Mouse (Mus musculus): ENCODE data around the gene Npas1. TPM values are rescaled to one million over a fixed set of nuclear protein-coding genes. Genes with fewer than 3 reads are reported as not detected.
A peak's percentile ranks its signal among the peaks of the same experiment; 100 is the strongest.

The Npas1 gene
- 10 to 100 TPM; 10.0 to 11.9 TPM for total RNA-seq (2021)
- long read RNA-seq, experiment 1, transcript Npas1-201 (12 exons, 2,091 nt), result major isoform, 10 of 23 reads
- long read RNA-seq, experiment 1, transcript Npas1-202 (11 exons, 1,959 nt), result minor isoform, 5 of 23 reads
- long read RNA-seq, experiment 1, partial matches to known transcripts, result 5 of 23 reads
- long read RNA-seq, experiment 1, other reads (novel, unspliced or antisense), result 3 of 23 reads
- long read RNA-seq, experiment 2, transcript Npas1-201 (12 exons, 2,091 nt), result major isoform, 14 of 24 reads
- long read RNA-seq, experiment 2, transcript Npas1-202 (11 exons, 1,959 nt), result minor isoform, 6 of 24 reads
- long read RNA-seq, experiment 2, partial matches to known transcripts, result 0 of 24 reads
- long read RNA-seq, experiment 2, other reads (novel, unspliced or antisense), result 4 of 24 reads

DNA sequence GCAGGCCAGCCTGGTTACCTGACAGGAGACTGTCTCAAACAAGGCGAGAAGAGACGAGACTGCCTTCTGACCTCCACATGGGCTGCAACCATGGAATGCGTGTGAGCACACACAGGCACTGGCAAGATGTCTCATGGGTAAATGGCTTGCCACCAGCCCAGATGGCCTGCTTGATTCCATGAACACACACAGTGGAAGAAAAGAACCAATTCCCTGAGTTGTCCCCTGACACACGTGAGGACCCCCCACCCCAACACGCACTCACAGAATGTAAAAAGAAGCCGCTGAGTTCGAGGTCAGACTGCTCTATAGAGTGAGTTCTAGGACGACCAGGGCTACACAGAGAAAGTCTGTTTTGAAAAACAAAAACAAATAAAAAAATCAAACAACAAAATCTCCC, at the start of gene Npas1:
TSS of gene Npas1 (minus strand) at position 101 of the 400 bp plus-strand sequence.
- DNase-seq (ENCODE audit: low spot score in 2 of 2), result no peak

DNA sequence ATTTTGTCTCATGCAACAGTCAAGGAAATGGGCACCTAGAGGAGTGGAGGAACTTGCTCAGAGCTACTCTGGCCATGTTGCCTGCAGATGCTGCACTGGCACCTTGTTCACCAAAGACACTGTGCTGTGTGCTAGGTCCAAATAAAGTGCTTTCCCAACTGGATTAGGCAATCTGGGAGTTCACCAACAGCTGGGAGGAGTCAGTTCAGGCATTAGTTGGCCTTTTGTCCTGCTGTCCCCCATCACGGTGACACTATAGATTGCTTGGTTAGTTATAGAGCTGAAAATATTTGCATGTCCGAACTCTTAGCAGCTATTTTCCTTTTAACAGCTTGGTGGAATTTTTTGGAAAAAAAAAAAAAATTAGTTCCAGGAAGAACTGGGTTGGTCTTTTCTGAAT, 48.5 kb upstream of the Npas1 start:
- no peak for DNase-seq (ENCODE audit: low spot score in 2 of 2)

DNA sequence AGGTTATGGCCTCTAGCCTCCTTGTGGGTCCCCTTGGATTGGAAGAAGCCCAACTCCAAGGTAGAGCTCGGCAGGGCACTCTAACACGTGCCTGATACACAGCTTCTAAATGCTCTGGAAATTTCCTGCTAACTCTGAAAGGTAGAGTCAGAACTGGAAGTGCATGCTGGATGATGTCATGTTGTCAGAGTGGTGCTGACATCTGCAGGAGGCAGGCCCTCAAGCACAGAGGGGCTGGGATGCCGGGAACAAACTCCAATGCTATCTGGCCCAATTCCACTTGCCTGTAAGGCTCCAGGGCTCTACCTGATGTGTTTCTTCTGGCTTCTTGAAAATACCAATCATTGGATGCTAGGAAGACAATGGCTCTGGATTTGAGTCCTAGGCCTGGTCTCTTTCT, 47.9 kb upstream of the Npas1 start:
- no peak for DNase-seq (ENCODE audit: low spot score in 2 of 2)

DNA sequence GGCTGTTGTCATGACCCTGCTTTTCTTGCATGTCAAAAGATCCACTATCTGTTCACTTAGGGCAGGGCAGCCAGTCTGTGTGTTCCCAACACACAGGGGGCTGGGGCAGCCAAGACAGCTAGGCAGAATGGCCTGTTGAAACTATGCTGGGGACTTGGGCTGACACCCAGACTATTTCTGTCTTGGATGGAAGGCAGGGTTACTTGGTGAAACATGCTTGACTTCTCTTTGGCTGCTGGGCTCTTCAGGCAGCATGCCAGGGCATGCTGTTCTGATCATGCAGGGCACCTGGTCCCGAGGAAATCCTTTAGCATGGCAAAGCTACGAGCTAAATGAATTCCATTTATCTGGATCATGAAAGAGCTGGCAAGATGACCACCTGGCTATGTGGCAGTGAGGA, 46.8 kb upstream of the Npas1 start:
- no peak for DNase-seq (ENCODE audit: low spot score in 2 of 2)

DNA sequence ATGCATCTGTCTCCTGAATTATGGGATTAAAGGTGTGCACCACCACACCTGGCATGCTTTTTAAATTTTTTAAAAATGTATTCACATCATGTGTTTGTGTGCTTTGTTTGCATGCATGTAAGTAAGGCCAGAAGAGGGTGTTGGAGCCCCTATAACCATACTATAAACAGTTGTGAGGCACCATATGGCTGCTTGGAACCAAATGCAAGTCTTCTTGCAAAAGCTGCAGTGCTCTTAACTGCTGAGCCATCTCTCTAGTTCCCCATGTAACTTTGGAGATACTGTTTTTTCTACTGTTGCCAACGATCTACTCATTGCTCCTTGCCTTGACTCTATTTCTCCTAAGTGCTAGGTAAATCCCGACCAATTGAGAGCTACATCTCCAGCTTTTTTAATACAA, 41.8 kb upstream of the Npas1 start:
- no peak for DNase-seq (ENCODE audit: low spot score in 2 of 2)

DNA sequence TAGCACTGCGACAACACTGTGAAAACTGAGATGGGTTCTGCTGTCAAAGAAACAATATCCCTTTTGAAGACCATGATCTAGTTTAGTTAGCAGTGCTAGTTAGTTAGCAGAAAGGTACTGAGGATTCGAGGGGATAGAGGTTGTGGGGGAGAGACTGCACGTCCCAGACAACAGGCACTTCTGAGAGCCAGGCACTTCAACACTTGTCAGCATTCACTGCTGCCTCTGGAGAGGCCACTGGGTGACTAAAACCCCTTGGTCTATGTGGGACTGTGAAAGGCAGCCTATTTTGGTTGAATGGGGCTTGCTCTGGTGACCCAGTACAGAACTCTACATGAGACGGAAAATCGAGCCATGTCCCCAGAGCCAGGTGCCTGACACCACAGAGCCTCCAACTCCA, 39.7 kb upstream of the Npas1 start:
- no peak for DNase-seq (ENCODE audit: low spot score in 2 of 2)

DNA sequence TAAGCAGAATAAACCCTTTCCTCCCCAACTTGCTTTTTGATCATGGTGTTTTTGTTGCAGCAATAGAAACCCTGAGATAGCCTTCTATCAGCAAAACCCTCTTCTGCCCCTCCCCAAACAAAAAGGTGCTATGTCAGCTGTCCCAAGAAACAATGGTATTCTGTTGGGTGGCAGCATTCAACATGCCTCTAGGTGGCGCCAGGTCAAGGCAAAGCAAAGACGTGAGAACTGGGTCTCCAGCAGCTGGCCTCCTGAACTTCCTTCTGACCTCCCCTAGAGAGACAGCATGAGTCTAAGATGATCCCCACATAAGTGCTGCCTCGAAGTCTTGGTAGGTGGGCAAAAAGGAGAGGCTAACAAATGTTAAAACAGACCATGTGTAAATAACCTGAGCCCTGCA, 29.8 kb upstream of the Npas1 start:
- peak in 1 of 2 experiments; percentile 51 for DNase-seq (ENCODE audit: low spot score in 2 of 2)

DNA sequence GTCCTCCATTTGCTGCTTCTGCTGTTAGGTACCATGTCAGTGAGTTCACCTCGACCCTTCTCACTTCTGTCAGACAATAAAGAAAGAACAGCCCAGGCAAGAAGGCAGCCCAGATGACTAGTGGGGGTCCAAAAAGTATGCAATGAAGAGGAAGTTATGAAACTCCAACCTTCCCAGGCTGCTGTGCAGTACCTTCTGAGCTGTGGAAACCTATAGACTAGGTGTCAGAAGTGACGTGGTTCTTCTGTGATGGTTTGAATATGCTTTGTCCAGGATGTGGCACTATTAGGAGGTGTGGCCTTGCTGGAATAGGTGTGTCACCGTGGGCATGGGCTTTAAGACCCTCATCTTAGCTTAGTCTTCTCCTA, 27.7 kb upstream of the Npas1 start:
- no peak for DNase-seq (ENCODE audit: low spot score in 2 of 2)

DNA sequence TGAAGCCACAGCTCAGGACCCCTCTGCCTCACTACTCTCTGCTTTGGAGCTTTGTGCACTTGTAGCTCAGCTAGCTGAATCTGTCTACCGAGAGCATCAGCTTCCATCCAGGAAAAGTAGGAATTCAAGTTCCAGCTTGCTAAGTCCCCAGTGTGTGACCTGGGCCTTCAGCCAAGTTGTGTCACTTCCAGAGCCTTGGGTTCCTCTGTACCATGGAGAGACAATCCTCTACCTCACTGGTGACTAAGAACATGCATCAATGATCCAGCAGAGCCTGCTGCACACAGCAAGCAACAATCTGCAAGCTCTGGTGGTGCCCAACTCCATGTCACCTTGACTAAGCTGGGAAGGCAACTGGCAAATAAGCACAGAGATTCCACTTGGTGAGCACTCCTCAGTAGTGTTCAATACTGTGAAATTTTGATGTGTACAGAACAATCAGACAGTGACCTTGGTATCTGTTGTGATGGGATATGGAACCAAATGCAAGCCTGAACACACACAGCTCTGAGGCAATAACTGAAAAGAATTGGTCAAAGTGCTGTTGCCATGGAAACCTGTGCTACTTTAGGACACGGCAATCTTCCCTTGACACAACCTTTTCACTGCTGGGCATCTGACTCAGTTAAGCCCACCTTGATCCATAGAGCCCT, 27.2 kb upstream of the Npas1 start:
- DNase-seq (ENCODE audit: low spot score in 2 of 2), result no peak

DNA sequence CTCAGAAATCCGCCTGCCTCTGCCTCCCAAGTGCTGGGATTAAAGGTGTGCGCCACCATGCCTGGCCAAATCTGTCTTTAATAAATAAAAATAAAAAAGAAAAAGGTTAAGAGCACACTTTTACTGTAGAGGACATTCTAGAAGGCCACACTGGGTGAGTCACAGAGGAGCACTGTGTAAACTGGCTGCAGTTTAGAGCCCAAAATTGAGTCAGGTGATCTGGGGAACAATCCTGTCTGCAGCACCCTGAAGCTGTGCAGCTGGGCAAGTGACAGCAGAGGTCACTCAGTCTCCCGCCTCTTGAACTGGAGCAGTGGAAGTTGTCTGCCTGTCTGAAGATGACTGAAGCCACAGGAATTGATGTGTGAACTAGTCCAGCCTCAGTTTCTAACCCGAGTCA, 24.0 kb upstream of the Npas1 start:
- DNase-seq (ENCODE audit: low spot score in 2 of 2), result no peak

DNA sequence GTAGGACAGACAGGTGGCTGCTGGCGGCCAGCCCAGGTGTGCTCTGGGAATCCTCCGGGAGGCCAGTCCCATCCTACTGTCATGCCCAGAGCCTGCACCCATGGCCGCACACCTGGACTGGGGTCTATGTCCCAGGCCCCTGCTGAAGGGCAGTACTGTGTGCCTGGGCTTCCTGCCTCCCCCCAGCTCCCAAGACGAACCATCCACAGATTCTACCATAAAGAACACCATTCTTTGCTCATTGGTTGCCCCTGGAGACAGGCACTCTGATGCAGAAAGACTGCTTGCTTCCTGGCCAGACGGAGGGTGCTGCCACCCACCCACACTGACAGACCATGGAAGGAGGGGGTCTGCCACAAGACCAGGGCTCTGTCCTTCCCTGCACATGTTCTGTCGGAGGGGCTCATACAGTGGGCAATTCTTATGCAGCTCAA, 22.2 kb upstream of the Npas1 start:
- no peak for DNase-seq (ENCODE audit: low spot score in 2 of 2)

DNA sequence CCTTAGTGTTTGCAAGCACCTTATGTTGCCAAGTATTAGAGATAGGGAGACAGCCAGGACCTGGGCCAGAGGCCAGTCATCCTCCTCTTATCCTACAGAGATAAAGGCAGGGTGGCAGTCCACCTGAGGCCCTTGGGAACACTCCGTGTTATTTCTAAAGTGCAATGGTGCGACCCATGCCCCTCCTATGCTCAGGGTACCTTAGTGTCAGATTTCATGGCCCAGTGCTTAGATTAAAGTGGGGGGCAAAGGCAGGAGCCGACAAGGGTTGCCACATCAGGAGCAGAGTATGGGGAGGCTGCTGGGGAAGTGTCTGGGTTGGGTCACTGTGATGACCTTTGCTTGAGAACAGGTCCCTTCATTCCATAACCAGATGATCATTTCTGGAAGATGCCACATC, 18.7 kb upstream of the Npas1 start:
- no peak for DNase-seq (ENCODE audit: low spot score in 2 of 2)

DNA sequence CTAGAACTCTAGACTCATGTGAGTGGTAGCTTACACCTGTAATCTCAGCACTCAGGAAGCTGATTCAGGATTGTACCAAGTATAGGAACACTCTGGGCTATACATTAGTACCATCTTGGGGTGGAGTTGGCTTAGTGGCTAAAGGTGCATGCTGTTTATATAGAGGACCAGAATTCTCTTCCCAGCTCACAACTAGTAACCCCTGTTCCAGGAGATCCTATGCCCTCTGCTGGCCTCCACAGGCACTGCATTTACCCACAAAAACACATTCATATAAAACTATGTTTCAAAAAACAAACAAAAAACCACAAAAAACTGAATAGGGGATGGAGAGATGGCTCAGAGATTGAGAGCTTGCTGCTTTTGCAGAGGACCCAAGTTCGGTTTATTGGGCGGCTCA, 15.8 kb upstream of the Npas1 start:
- DNase-seq (ENCODE audit: low spot score in 2 of 2), result peak in 1 of 2 experiments; percentile 61

DNA sequence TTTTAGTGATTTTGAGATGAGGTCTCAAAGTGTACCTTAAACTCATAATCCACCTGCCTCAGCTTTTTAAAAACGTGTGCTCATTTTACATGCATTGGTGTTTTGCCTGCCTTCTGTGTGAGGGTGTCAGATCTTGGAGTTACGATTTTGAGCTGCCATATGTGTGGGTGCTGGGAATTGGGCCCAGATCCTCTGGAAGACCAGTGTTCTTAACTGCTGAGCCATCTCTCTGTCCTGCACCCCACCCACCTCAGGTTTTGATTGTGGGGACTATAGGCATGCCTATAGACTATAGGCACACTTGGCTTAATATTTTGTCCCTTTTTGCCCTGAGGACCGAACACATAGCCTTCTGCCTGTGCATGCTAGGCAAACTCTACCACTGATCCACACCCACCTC, 14.7 kb upstream of the Npas1 start:
- peak; percentile 45 to 72 for DNase-seq (ENCODE audit: low spot score in 2 of 2)

DNA sequence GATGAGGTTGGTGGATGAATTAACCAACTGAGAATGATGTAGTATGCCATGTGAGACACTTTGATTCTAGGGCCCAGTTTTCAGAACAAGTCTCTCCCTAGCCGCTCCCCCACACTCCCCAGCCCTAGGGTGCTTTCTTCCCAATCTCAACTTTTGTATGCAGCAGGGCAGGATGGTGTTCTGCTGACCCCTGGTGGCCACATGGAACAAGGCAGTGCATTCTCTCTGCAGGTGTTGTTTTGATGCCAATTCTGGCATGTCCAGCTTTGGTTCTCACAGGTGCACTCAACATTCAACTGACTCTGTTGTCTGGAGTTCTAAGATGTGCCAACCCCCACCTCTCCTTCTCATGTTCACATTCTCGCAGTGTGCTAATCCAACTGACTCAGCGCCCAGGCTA, 14.2 kb upstream of the Npas1 start:
- DNase-seq (ENCODE audit: low spot score in 2 of 2), result peak; percentile 65 to 69

DNA sequence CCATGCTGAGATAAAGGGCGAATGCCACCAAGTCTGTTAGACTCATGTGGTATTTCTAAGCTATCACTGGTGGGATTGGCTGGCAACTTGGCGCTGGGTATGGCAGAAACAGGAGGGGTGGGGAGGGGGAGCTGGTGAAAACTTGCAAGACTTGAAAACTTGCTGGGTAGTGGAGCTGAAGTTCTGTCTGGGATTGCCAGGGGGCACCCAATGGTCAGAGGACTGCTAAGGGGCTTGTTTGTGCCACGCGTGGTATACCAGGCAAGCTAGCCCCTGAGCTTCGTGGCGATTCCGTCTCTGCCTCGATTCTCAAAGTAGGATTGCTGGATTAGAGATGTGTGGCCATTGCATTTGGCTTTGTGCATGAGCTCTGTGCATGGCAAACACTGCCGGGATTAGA, 12.4 kb upstream of the Npas1 start:
- peak in 1 of 2 experiments; percentile 33 for DNase-seq (ENCODE audit: low spot score in 2 of 2)

DNA sequence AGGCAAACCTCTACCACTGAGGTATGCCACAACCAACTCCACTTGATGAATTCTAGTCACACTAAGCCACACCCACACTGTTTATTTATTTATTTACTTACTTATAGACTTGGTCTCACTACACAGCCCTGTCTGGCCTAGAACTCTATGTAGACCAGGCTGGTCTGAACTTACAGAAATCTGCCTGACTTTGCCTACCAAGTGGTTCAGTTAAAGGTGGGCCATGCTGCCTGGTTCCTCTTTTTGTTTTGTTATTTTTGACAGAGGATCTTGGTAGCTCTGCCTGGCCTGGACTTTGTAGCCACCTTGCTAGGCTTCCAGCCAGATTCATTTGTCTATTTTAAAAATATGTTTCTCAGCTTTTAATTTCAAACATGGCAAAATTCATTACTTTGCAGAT, 11.3 kb upstream of the Npas1 start:
- DNase-seq (ENCODE audit: low spot score in 2 of 2), result no peak

DNA sequence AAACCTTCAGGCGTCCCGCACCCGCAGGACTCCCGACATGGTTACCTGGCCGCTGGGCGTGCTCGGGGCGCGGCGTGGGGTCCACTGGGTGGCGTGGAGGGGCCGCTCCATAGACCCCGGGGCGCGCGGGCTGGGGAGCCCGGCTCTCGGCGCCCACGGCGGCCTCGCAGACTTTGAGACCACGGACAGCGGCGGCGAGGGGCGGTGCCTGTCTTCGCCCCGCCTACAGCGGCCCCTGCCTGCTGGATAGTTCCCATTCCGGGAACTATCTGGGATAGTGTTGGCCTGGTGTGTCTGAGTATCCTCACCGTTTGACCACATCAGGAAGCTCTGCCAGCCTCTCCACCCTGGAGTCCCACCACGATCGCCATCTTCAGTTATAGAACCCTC, 933 bp downstream of the Npas1 start:
- no peak for DNase-seq (ENCODE audit: low spot score in 2 of 2)

DNA sequence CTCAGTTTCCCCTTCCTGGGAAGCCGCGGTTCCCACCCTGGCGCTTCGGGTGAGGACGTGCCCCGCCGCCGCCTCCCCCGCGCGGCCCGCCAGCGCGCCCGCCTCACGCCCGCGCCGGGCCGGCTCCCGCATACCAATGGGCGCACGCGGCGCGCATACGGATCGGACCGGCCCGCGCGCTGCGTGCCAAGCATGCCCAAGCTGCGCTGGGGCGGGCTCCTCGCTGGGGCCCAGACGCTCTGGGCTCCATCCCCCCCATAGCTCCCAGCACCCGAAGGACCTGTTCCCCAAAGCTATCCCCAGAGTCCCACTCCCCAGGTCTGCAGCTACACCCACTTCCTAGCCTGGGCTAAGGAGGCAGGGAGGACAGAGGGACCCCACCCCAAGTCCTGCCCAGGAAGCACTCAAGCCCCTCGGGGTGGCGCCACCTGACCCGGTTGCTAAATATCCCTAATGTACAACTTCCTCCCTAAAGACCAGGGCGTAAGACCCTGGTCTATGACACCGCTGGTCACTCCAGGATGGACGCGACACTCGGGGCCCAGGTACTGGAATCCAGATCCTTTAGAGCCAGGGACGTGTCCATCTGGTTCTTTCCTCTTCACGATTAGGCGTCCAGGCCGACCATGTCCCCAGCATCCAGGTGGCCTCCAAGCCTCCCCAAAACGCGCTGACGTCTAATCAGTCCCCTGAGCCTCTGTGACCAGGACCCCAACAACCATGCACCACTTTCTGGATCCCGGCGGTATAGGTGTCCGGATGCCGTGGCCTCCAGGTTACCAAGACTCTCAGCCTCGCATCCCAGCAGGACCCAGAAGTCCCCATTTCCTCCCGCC, 1.5 kb downstream of the Npas1 start:
- DNase-seq (ENCODE audit: low spot score in 2 of 2), result no peak

DNA sequence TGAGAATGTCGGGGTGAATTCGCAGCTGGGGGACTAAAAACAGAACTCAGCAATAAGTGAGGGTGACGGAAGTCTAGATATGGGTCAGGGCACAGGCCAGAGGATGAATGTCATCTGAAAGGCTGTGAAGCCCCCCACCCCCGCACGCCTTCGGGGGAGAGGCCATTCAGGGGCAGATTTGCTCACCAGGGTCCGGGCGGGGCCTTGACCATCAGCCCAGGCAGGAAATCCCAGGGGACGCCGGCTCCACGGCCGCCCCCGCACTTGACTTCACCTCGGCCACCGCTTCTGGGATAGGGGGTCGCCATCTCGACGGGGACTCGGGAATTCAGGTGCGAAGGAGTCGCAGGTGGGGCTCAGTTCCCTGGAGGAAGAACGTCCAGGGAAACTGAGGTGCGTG, 2.2 kb downstream of the Npas1 start:
- DNase-seq (ENCODE audit: low spot score in 2 of 2), result no peak

DNA sequence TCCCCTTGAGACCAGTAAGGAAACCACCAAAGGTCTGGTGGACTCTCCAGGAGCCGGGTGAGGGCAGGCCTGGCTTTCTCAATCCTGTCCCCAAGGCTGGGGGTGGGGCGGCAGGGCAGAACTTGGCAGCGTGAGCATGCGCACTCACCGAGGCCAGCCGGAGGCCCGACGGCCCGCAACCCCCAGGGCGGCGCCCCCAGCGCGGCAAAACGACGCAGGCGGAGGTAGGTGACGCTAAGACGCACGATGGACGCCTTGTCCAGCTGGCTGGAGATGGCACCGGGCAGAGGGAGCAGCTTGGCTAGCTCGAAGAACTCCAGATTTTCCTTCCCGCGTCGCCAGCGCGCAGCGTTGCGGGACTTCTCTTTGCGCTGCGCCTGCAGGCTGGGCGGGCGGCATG, 3.1 kb downstream of the Npas1 start:
- DNase-seq (ENCODE audit: low spot score in 2 of 2), result no peak

DNA sequence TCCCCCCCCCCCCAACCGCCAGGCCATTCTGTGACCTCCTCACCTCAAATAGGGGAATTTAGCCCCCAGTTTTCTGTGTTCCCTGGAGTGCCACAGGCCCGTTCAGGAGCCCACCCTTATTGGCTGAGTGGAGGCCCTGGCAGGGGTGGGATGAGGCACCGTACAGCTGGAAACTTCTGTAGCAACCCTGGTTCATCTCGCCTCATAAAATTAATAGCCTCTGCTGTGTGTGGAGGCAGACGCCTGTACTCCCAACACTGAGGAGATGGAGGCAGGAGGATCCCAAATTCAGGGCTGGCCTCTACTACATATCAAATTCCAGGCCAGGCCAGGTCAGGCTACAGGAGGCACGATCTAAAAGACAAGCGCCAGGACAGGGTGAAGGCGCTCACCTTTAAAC, 3.7 kb downstream of the Npas1 start:
- DNase-seq (ENCODE audit: low spot score in 2 of 2), result no peak
